Mouse (Mus musculus) liver, adult (tissue): Measurements from ENCODE around the gene Tcap.

Experiments
- GATA4 ChIP-seq: IDR thresholded peaks from 2 replicates; pipeline ENCODE4 v1.6.1; 2014; ENCODE audit warnings: mild to moderate bottlenecking, low read length; ENCODE audit not compliant: insufficient replicate concordance

Gene Tcap

GRCm38 (mm10) chr11:98385638-98386585, 2.3 kb downstream of the Tcap start, which contains the start of gene Pnmt:
TSS of gene Pnmt (plus strand) at chr11:98386450.
- no peak for TF ChIP-seq GATA4

- no peak for TF ChIP-seq GATA4
These were observed 3.0 kb downstream of the Tcap start for GRCm38 (mm10) chr11:98386596-98386995.

GRCm38 (mm10) chr11:98387056-98387577, 3.5 kb downstream of the Tcap start:
- TF ChIP-seq GATA4 = no peak

- TF ChIP-seq GATA4 = no peak
These were observed 4.7 kb downstream of the Tcap start for GRCm38 (mm10) chr11:98388282-98388681.

GRCm38 (mm10) chr11:98389221-98389780, 5.7 kb downstream of the Tcap start:
- TF ChIP-seq GATA4 = no peak

- TF ChIP-seq GATA4 = no peak
These were observed 6.5 kb downstream of the Tcap start for GRCm38 (mm10) chr11:98390141-98390540.

- no peak for TF ChIP-seq GATA4
These were observed 8.4 kb downstream of the Tcap start for GRCm38 (mm10) chr11:98392034-98392433.

- TF ChIP-seq GATA4 = no peak
These were observed 9.0 kb downstream of the Tcap start for GRCm38 (mm10) chr11:98392645-98393044.

- TF ChIP-seq GATA4 = no peak
These were observed 9.7 kb downstream of the Tcap start for GRCm38 (mm10) chr11:98393317-98393716.

GRCm38 (mm10) chr11:98394301-98394700, 10.7 kb downstream of the Tcap start:
- TF ChIP-seq GATA4 = no peak

- TF ChIP-seq GATA4 = no peak
These were observed 11.4 kb downstream of the Tcap start for GRCm38 (mm10) chr11:98395041-98395440.

GRCm38 (mm10) chr11:98397946-98398345, 14.3 kb downstream of the Tcap start:
- TF ChIP-seq GATA4 = no peak

GRCm38 (mm10) chr11:98400161-98400726, 16.6 kb downstream of the Tcap start, which contains the start of gene Pgap3:
TSS of gene Pgap3 (minus strand) at chr11:98400490.
- no peak for TF ChIP-seq GATA4

- no peak for TF ChIP-seq GATA4
These were observed 17.2 kb downstream of the Tcap start for GRCm38 (mm10) chr11:98400816-98401215.

GRCm38 (mm10) chr11:98406621-98407020, 23.0 kb downstream of the Tcap start:
- no peak for TF ChIP-seq GATA4

GRCm38 (mm10) chr11:98408872-98409271, 25.3 kb downstream of the Tcap start:
- no peak for TF ChIP-seq GATA4

GRCm38 (mm10) chr11:98409341-98409822, 25.8 kb downstream of the Tcap start:
- TF ChIP-seq GATA4 = no peak
